Mouse (Mus musculus) intestine, embryonic 14.5 days (tissue): ENCODE data around the gene Pmpcb. TPM values are rescaled to one million over a fixed set of nuclear protein-coding genes. Genes with fewer than 3 reads are reported as not detected.
"Not testable (repeated sequence)": the region's sequence is repeated elsewhere in the genome, so short reads cannot be mapped to it uniquely, and the experiment has no call there.

Experiments
- ATAC-seq: fragments of 200-750 bp; cut with Nextera tagmentation; replicated peaks from 2 replicates; pipeline ENCODE4 v1.8.0; 2017; ENCODE audit warnings: low read depth, moderate number of reproducible peaks, moderate TSS enrichment, moderate library complexity; ENCODE audit not compliant: low FRiP score, low TSS enrichment
- DNase-seq: peaks from one replicate; pipeline ENCODE4 v3.0.0-alpha.2; 2018; ENCODE audit warnings: low spot score
- H3K27ac ChIP-seq: fragments of 300-500 bp; sonication (generic); 2 replicates; pipeline ENCODE4 v1.5.1; 2014; ENCODE audit warnings: low read depth, mild to moderate bottlenecking, control low read depth
- H3K27me3 ChIP-seq: fragments of 300-500 bp; sonication (generic); replicated peaks from 2 replicates; pipeline ENCODE4 v1.6.1; 2014; ENCODE audit warnings: low read length, control low read depth; ENCODE audit not compliant: control insufficient read depth, insufficient read depth
- H3K36me3 ChIP-seq: fragments of 300-500 bp; sonication (generic); 2 replicates; pipeline ENCODE4 v1.6.1; 2014; ENCODE audit warnings: low read length, control low read depth; ENCODE audit not compliant: control insufficient read depth, insufficient read depth
- H3K4me1 ChIP-seq: fragments of 300-500 bp; sonication (generic); replicated peaks from 2 replicates; pipeline ENCODE4 v1.6.1; 2014; ENCODE audit warnings: low read length, control low read depth, mixed read lengths; ENCODE audit not compliant: control insufficient read depth, insufficient read depth
- H3K4me2 ChIP-seq: fragments of 300-500 bp; sonication (generic); 2 replicates; pipeline ENCODE4 v1.6.1; 2014; ENCODE audit warnings: low read length
- H3K4me3 ChIP-seq: fragments of 300-500 bp; sonication (generic); 2 replicates; pipeline ENCODE4 v1.5.1; 2014; ENCODE audit warnings: low read depth, low read length, control low read depth, mixed read lengths
- H3K9ac ChIP-seq: fragments of 300-500 bp; sonication (generic); 2 replicates; pipeline ENCODE4 v1.6.1; 2014; ENCODE audit warnings: mild to moderate bottlenecking, low read length
- H3K9me3 ChIP-seq: fragments of 300-500 bp; sonication (generic); 2 replicates; pipeline ENCODE4 v1.6.1; 2016; ENCODE audit warnings: low read length, control low read depth; ENCODE audit not compliant: control insufficient read depth
- WGBS: fragments of 180-500 bp; shearing (Covaris S2); extraction: QIAGEN DNeasy Blood & Tissue Kit; methylation state at CpG from one replicate; pipeline ENCODE4 v1.1.7; 2014; 5-methylcytosine and 5-hydroxymethylcytosine counted together
- polyA plus RNA-seq: library from polyadenylated mRNA; unstranded; fragments of >200 nt; fragmentation: Nextera tagmentation; extraction: Ambion mirVana; gene quantifications from 2 replicates; pipeline ENCODE4 v1.2.1, GENCODE M21; 2014

The Pmpcb gene
- polyA plus RNA-seq, 1 experiment from 2014 or later = 78.4 TPM

DNA sequence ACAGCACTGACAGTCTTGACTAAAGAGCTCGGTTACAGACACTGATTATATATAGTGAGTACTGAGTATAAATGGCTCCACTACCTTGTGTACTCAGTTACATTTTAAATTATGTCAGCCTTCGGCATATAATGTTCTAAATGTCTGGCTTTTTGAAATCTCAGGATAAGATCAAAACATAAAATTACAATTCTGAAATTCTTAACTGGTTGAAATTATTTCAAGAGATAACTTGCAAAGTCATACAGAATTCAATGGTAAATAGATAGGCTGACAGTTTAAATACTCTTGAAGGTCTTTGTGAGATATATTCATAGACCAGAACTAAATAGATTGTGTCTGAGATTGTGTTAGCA, 35.0 kb upstream of the Pmpcb start:
- H3K27me3 ChIP-seq = no peaks in the 10 kb centered on the region
- no peaks in the 10 kb centered on the region for H3K4me1 ChIP-seq
- WGBS = 54% methylated on average over 2 of the region's 2 CpGs
- H3K4me3 ChIP-seq = peak overlapping the region; percentile 67
- H3K27ac ChIP-seq = peak overlapping the region; percentile 95; the same call in 1 of the 2 replicates
- peak overlapping the region; percentile 68 for H3K4me2 ChIP-seq
- no peak for DNase-seq
- H3K9me3 ChIP-seq = no peaks in the 10 kb centered on the region
- peak overlapping the region; percentile 79 for H3K9ac ChIP-seq
- no peak for ATAC-seq
- H3K36me3 ChIP-seq = no peaks in the 10 kb centered on the region

DNA sequence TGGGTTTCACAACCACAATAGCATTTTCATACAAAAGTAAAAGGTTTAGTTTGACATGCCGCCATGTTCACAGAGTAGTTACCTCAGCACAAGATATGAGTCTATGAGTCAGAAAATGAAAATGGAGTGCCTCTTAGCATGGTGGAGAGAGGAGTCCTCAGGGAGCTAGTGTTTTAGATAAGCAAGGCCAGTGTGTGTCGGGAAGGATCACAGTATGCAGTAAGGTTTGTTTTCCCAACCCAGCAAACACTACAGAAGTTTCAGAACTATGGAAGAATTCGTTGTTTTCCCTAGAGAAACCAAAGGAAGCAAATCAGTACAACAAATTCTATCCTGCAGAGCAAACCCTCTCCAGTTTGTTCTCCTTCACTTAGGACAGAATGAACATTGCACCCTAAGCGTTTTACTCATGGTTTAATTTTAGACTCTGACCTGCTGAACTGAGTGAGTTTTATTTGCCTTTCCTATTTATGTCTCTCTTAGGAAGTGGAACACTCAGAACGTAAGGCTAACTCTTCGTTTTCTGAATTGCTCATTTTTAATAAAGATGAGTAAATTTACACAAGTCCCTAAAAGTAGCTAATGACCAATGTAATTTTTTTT, 34.0 kb upstream of the Pmpcb start:
- no peaks in the 10 kb centered on the region for H3K9me3 ChIP-seq

DNA sequence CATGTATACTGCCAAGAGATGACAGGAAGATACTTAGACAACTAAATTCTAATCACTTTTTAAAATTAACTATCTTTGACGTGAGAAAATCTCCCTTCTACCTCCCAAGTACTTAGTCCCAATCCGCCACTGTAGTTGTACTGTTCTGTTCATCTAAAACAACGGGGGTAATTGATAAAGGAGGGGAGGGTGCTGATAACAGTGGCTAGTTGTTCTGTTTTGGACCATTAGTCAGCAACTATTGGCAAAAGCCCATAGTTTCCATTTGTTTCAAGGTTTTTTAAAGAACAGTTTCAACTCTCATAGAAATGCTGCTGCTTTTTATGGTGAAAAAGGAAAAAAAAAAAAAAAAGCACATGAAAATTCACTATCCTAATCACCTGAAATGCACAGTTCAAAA, 33.2 kb upstream of the Pmpcb start:
- no peak overlapping the region for H3K4me3 ChIP-seq
- H3K27me3 ChIP-seq = no peaks in the 10 kb centered on the region
- no peaks in the 10 kb centered on the region for H3K4me1 ChIP-seq
- H3K9me3 ChIP-seq = no peaks in the 10 kb centered on the region
- no peak overlapping the region for H3K9ac ChIP-seq
- no peaks in the 10 kb centered on the region for H3K36me3 ChIP-seq
- DNase-seq (no peak), ATAC-seq (no peak)
- no peak overlapping the region for H3K4me2 ChIP-seq
- no peak overlapping the region for H3K27ac ChIP-seq
- WGBS = 71% methylated on average over 3 of the region's 3 CpGs

More for the DNA sequence above, 34.0 kb upstream of the Pmpcb start:
- no peaks in the 10 kb centered on the region for H3K27me3 ChIP-seq
- H3K36me3 ChIP-seq = no peaks in the 10 kb centered on the region
- H3K27ac ChIP-seq = no peak overlapping the region
- ATAC-seq = no peak
- no peak for DNase-seq
- H3K9ac ChIP-seq = no peak overlapping the region
- 77% methylated on average over 6 of the region's 6 CpGs for WGBS
- no peak overlapping the region for H3K4me2 ChIP-seq
- no peak overlapping the region for H3K4me3 ChIP-seq
- no peaks in the 10 kb centered on the region for H3K4me1 ChIP-seq

DNA sequence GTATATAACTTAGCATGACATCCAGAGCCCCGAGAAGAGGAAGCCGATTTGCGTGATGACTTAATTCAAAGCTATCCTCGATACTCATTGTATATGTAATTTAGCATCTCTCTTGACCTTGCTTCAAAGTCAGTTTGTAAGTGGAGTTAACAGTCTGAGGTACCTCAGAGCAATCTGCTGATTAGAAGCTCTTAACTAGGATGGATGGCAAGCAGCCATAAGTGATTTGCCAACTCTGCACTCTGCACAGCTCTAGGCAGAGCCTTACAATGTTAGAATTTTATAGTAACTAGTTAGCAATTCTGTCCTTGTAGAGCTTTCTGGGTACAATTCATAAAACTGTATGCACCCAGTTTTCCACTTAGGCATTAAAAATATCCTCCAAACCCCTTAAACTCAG, 30.4 kb upstream of the Pmpcb start:
- no peaks in the 10 kb centered on the region for H3K9me3 ChIP-seq
- ATAC-seq (no peak), DNase-seq (no peak)
- WGBS = 89% methylated on average over 4 of the region's 4 CpGs
- H3K4me1 ChIP-seq = no peaks in the 10 kb centered on the region
- H3K4me2 ChIP-seq = no peak overlapping the region
- no peak overlapping the region for H3K9ac ChIP-seq
- H3K27me3 ChIP-seq = no peaks in the 10 kb centered on the region
- no peak overlapping the region for H3K4me3 ChIP-seq
- no peaks in the 10 kb centered on the region for H3K36me3 ChIP-seq
- no peak overlapping the region for H3K27ac ChIP-seq

DNA sequence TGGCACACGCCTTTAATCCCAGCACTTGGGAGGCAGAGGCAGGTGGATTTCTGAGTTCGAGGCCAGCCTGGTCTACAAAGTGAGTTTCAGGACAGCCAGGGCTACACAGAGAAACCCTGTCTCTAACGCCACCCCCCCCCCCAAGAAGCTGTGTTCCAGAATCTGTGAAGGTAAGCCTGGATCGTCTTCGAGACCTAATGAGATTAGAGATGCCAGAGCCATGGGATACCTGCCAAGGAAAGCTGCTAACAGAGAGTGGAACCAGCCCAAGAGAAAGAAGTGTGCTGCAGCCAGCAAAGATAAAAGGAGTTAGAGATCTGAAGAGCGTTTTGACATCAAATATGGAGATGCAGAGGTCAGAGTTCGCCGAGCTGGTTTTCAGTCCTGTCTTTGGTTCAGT, 28.9 kb upstream of the Pmpcb start:
- not testable (repeated sequence) for DNase-seq, H3K9ac ChIP-seq, H3K36me3 ChIP-seq, H3K4me2 ChIP-seq, H3K4me1 ChIP-seq, ATAC-seq, H3K4me3 ChIP-seq, H3K27me3 ChIP-seq, H3K27ac ChIP-seq, H3K9me3 ChIP-seq
- WGBS = 89% methylated on average over 8 of the region's 8 CpGs

DNA sequence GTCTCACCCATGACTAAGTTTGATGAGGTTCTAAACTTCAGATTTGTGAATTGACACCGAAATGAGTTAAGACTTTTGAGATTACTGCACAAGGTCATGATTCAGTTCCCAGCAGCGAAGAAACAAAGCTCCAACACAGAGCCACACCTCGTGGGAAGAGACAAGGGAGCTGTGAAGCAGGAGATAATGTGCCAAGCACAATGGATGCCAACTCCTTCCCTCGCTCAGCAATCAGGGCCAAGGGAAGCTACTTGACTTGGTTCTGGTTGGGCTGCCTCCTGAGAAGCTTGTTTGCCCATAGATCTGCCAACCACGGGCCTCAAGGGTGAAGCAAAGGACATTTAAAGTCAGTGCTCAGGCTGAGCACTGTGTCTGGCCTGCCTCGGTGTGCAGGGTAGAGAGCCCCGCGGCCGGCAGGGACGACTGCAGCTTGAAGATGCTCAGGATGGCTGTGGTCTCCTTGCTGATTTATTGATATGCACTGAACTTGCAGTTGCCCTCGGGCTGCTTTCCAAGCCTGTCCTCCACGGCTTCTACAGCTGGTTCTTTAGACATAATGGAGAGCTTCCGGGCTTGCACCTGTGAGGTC, 24.7 kb upstream of the Pmpcb start:
- DNase-seq (no peak), ATAC-seq (no peak)
- Histone ChIP-seq H3K27me3 (no peaks in the 10 kb centered on the region), H3K9me3 (no peaks in the 10 kb centered on the region), H3K4me3 (no peak overlapping the region), H3K4me1 (no peaks in the 10 kb centered on the region), H3K9ac (no peak overlapping the region), H3K27ac (no peak overlapping the region), H3K36me3 (no peaks in the 10 kb centered on the region), H3K4me2 (no peak overlapping the region)
- 49% methylated on average over 13 of the region's 13 CpGs for WGBS

DNA sequence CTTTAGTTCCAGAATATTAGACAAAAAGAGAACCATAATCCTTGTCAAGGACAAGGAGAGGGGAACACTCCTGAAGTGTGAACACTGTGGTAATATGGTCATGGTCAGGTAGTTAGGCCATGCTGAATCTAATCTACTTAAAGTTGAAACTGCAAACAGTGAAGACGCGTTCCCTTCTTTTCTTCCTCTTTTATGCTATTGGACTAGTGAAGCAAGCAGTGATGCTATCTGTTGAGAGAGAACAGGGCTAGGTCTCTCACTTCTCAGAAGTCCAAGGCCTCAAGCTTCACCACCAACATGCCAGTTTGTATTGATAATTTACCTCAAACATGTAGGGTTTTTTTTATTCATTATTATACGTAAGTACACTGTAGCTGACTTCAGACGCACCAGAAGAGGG, 22.5 kb upstream of the Pmpcb start:
- no peak overlapping the region for H3K4me3 ChIP-seq
- H3K27me3 ChIP-seq = no peaks in the 10 kb centered on the region
- H3K9ac ChIP-seq = no peak overlapping the region
- no peaks in the 10 kb centered on the region for H3K9me3 ChIP-seq
- ATAC-seq (no peak), DNase-seq (no peak)
- H3K36me3 ChIP-seq = no peaks in the 10 kb centered on the region
- H3K27ac ChIP-seq = no peak overlapping the region
- 95% methylated on average over 4 of the region's 4 CpGs for WGBS
- no peak overlapping the region for H3K4me2 ChIP-seq
- H3K4me1 ChIP-seq = no peaks in the 10 kb centered on the region

DNA sequence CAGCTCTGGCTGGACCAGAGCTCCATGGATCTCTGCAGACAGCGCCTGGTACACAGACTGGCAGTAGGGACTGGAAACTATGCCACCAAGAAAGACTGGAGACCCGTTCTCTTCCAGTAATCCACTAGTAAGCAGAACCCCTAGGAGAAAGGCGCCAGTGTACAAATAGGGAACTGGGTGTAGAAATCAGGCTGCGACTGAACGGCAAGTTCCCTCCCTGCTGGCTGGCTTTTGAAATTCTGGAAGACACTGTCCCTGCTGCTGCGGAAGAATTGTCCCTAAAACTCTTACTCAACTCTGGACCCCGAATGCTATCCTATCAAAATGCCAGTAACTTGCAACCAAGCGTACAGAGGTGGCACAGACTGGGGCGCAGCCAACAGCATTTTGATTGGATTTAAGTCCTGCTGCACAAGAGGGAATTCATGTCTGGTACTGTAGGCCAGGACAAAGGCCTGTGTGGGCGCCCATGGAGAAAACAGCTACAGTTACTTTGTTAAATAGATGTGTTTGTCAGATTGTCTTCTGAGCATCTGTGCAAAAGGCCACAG, 19.7 kb upstream of the Pmpcb start:
- ATAC-seq (no peak), DNase-seq (no peak)
- WGBS = 87% methylated on average over 10 of the region's 10 CpGs
- Histone ChIP-seq H3K4me1 (no peaks in the 10 kb centered on the region), H3K9me3 (no peaks in the 10 kb centered on the region), H3K36me3 (no peaks in the 10 kb centered on the region), H3K9ac (no peak overlapping the region), H3K27me3 (no peaks in the 10 kb centered on the region), H3K4me2 (no peak overlapping the region), H3K27ac (no peak overlapping the region), H3K4me3 (no peak overlapping the region)

DNA sequence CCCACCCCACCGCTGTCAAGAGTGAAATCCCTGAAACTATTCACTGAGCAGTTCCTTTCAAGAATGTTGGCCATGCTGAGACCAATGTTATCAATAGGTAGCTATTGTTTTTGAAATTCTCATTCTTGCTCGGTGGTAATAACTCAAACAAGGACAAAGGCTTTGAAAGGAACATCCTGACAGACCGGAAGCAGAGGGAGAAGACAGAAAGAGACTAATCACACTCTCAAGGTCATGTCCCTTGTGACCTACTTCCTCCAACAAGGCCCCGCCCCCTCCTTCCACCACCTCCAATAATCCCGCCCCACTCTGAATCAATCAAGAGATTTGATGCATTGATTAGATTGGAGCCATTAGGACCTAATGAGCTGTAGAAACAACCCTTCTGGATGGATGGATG, 18.4 kb upstream of the Pmpcb start:
- ATAC-seq = no peak
- WGBS = 82% methylated on average over 5 of the region's 5 CpGs
- no peak overlapping the region for H3K27ac ChIP-seq

More for the DNA sequence above, 18.4 kb upstream of the Pmpcb start:
- Histone ChIP-seq H3K9me3 (no peaks in the 10 kb centered on the region), H3K27me3 (no peaks in the 10 kb centered on the region), H3K36me3 (no peaks in the 10 kb centered on the region), H3K4me2 (no peak overlapping the region), H3K9ac (no peak overlapping the region), H3K4me3 (no peak overlapping the region), H3K4me1 (no peaks in the 10 kb centered on the region)
- DNase-seq = no peak
